Mouse (Mus musculus) stomach, embryonic 16.5 days (tissue): ENCODE measurements around the gene Arhgef1. TPM values are rescaled to one million over a fixed set of nuclear protein-coding genes. Genes with fewer than 3 reads are reported as not detected.

Experiments used
- ATAC-seq: fragments of 200-750 bp; cut with Nextera tagmentation; 2 replicates; pipeline ENCODE4 v1.8.0; 2017; ENCODE audit warnings: moderate number of reproducible peaks, moderate TSS enrichment; ENCODE audit not compliant: insufficient read depth, low FRiP score
- H3K27ac ChIP-seq: fragments of 300-500 bp; sonication (generic); 2 replicates; pipeline ENCODE4 v1.5.1; 2014; ENCODE audit warnings: low read length
- H3K27me3 ChIP-seq: fragments of 300-500 bp; sonication (generic); 2 replicates; pipeline ENCODE4 v1.6.1; 2014; ENCODE audit warnings: low read length, control low read depth, mixed read lengths; ENCODE audit not compliant: control insufficient read depth, insufficient read depth
- H3K36me3 ChIP-seq: fragments of 300-500 bp; sonication (generic); 2 replicates; pipeline ENCODE4 v1.6.1; 2014; ENCODE audit warnings: low read length; ENCODE audit not compliant: control insufficient read depth, insufficient read depth
- H3K4me1 ChIP-seq: fragments of 300-500 bp; sonication (generic); 2 replicates; pipeline ENCODE4 v1.6.1; 2014; ENCODE audit warnings: low read length, control low read depth, mixed read lengths; ENCODE audit not compliant: control insufficient read depth, insufficient read depth
- H3K4me2 ChIP-seq: fragments of 300-500 bp; sonication (generic); 2 replicates; pipeline ENCODE4 v1.6.1; 2014; ENCODE audit warnings: low read depth, low read length, mixed read lengths
- H3K4me3 ChIP-seq: fragments of 300-500 bp; sonication (generic); replicated peaks from 2 replicates; pipeline ENCODE4 v1.5.1; 2014; ENCODE audit warnings: mild to moderate bottlenecking, low read length
- H3K9ac ChIP-seq: fragments of 300-500 bp; sonication (generic); 2 replicates; pipeline ENCODE4 v1.6.1; 2014; ENCODE audit warnings: low read length
- H3K9me3 ChIP-seq: fragments of 300-500 bp; sonication (generic); replicated peaks from 2 replicates; pipeline ENCODE4 v1.6.1; 2016; ENCODE audit warnings: low read length, control low read depth; ENCODE audit not compliant: control insufficient read depth
- WGBS: fragments of 180-500 bp; shearing (Covaris S2); extraction: QIAGEN DNeasy Blood & Tissue Kit; methylation state at CpG from one replicate; pipeline ENCODE4 v1.1.7; 2014; 5-methylcytosine and 5-hydroxymethylcytosine counted together
- microRNA-seq: library from miRNA; unstranded; fragments of <30 nt; microRNA quantifications from one replicate; pipeline ENCODE4, GENCODE M21; 2016
- polyA plus RNA-seq: library from polyadenylated mRNA; unstranded; fragments of >200 nt; fragmentation: Nextera tagmentation; extraction: Ambion mirVana; gene quantifications from 2 replicates; pipeline ENCODE4 v1.2.1, GENCODE M21; 2015

Gene Arhgef1
- polyA plus RNA-seq, 1 experiment from 2014 or later, result 73.5 TPM

DNA sequence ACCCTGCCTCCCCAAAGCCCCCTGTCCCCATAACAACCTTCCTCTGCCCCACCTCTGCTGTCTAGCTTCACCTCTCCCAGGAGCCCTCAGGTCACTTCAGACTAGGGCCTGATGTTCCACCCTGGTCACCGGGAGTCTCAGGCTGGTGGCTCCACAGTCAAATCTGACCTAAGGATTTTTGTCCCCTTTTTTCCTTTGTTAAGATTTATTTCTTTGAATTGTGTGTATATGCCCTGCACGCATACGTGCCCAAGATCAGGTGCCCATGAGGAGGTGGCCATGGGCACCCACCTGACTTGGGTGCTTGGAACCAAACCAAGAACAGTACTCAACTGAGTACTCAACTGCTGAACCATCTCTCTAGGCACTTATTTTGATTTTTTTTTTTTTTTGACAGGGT lies 67.6 kb downstream of the Arhgef1 start:
- Histone ChIP-seq H3K4me1 (peaks cover 10% of the 10 kb centered on the region; the same call in 1 of the 2 replicates), H3K27me3 (no peaks in the 10 kb centered on the region), H3K9me3 (no peaks in the 10 kb centered on the region), H3K27ac (no peak overlapping the region), H3K4me3 (no peak overlapping the region), H3K9ac (no peak overlapping the region), H3K36me3 (peaks cover 8% of the 10 kb centered on the region; the same call in 1 of the 2 replicates), H3K4me2 (no peak overlapping the region)
- 97% methylated on average over 3 of the region's 3 CpGs for WGBS
- no peak for ATAC-seq

GRCm38 (mm10) chr7:24971261-24971971 lies 68.7 kb downstream of the Arhgef1 start:
- H3K4me2 ChIP-seq, result peak overlapping the region; percentile 90
- peaks cover 10% of the 10 kb centered on the region; the same call in 1 of the 2 replicates for H3K4me1 ChIP-seq
- H3K4me3 ChIP-seq, result peak overlapping the region; percentile 89
- WGBS, result 7% methylated on average over 19 of the region's 19 CpGs
- H3K36me3 ChIP-seq, result peaks cover 8% of the 10 kb centered on the region; the same call in 1 of the 2 replicates
- peak overlapping the region; percentile 89 for H3K27ac ChIP-seq
- H3K9me3 ChIP-seq, result no peaks in the 10 kb centered on the region
- H3K9ac ChIP-seq, result peak overlapping the region; percentile 92
- no peak for ATAC-seq
- H3K27me3 ChIP-seq, result no peaks in the 10 kb centered on the region

DNA sequence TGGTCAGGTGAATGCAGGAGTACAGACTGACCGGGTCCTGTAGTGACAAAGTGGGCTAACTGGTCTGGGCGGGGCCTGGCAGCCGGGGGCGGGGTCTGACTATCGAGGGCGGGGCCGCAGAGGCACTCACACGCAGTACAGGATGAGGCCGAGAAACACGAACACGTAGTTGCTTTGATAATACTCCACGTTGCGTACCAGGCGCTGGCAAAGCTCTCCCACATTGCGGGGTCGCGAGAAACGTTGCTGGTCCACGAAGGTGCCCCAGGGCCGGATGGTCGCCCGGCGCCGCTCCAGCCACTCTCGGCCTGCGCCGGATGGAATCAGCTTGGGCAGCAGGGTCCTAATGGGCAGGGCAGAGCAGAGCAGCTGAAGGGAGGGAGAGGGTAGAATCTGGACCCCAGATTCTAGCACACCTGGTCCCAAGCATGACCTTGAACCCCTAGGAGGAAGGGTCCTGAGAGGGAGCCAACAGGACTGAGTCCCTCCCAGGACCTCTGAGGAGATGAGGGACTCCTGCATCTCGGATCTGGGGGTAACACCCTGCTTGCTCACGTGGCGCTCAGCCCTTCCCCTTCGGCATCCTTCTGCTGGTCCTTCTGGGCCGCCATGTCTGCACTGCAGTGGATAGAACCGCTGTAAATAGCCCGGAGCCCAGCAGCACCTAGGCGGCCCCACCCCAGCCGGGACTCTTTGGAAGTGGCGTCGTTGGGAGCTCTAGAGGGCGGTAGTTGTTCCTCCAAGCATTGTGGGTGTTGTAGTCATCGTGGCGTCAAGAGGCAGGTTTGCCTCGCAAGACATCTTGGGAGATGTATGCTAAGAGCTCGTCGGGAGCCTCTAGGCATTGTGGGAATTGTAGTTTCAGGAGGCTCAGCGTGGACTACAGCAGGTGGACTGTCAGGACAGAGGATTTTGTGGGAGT lies 69.5 kb downstream of the Arhgef1 start, which contains the start of gene Rabac1:
Gene Rabac1 (minus strand): TSS at position 783 of the 922 bp plus-strand sequence.
- peak; percentile 94 for ATAC-seq
- peak within 1 kb of the TSS; percentile 92 for H3K9ac ChIP-seq
- under 1% methylated on average over 45 of the region's 45 CpGs for WGBS

GRCm38 (mm10) chr7:24973208-24973607 lies 70.5 kb downstream of the Arhgef1 start:
- no peak for ATAC-seq
- H3K4me3 ChIP-seq, result no peak overlapping the region

More for the DNA sequence above, 69.5 kb downstream of the Arhgef1 start, which contains the start of gene Rabac1:
- peak within 1 kb of the TSS; percentile 89 for H3K4me3 ChIP-seq
- H3K9me3 ChIP-seq, result no peaks in the 10 kb centered on the region
- peaks cover 8% of the 10 kb centered on the region; the same call in 1 of the 2 replicates for H3K36me3 ChIP-seq
- peak within 1 kb of the TSS; percentile 90 for H3K4me2 ChIP-seq
- no peaks in the 10 kb centered on the region for H3K27me3 ChIP-seq
- H3K4me1 ChIP-seq, result peaks cover 10% of the 10 kb centered on the region; the same call in 1 of the 2 replicates
- H3K27ac ChIP-seq, result peak within 1 kb of the TSS; percentile 89

GRCm38 (mm10) chr7:24973902-24974301 lies 71.2 kb downstream of the Arhgef1 start:
- ATAC-seq, result no peak
- Histone ChIP-seq H3K27ac (no peak overlapping the region), H3K36me3 (peaks cover 8% of the 10 kb centered on the region; the same call in 1 of the 2 replicates), H3K4me1 (peaks cover 10% of the 10 kb centered on the region; the same call in 1 of the 2 replicates), H3K4me3 (no peak overlapping the region), H3K27me3 (no peaks in the 10 kb centered on the region), H3K4me2 (no peak overlapping the region), H3K9ac (no peak overlapping the region), H3K9me3 (no peaks in the 10 kb centered on the region)
- 69% methylated on average over 5 of the region's 5 CpGs for WGBS

More at GRCm38 (mm10) chr7:24973208-24973607, 70.5 kb downstream of the Arhgef1 start:
- H3K9ac ChIP-seq, result no peak overlapping the region
- H3K27ac ChIP-seq, result no peak overlapping the region
- no peaks in the 10 kb centered on the region for H3K9me3 ChIP-seq
- 78% methylated on average over 4 of the region's 4 CpGs for WGBS
- peaks cover 8% of the 10 kb centered on the region; the same call in 1 of the 2 replicates for H3K36me3 ChIP-seq
- H3K4me1 ChIP-seq, result peaks cover 10% of the 10 kb centered on the region; the same call in 1 of the 2 replicates
- H3K27me3 ChIP-seq, result no peaks in the 10 kb centered on the region
- H3K4me2 ChIP-seq, result no peak overlapping the region

- no peak for ATAC-seq
- no peak overlapping the region for H3K9ac ChIP-seq
- H3K9me3 ChIP-seq, result no peaks in the 10 kb centered on the region
- peaks cover 10% of the 10 kb centered on the region; the same call in 1 of the 2 replicates for H3K4me1 ChIP-seq
- H3K4me2 ChIP-seq, result no peak overlapping the region
- H3K27ac ChIP-seq, result no peak overlapping the region
- WGBS, result 29% methylated on average over 9 of the region's 9 CpGs
- no peak overlapping the region for H3K4me3 ChIP-seq
- H3K36me3 ChIP-seq, result peaks cover 4% of the 10 kb centered on the region; the same call in 1 of the 2 replicates
- H3K27me3 ChIP-seq, result no peaks in the 10 kb centered on the region
Observed at GRCm38 (mm10) chr7:24974893-24975595, 72.3 kb downstream of the Arhgef1 start.

Small RNA genes within 50 kb of the gene (microRNA-seq; reads per million reads assigned to microRNA genes)
- 1.2 reads per million for gene Mir7046

Other genes starting within 250 kb of the Arhgef1 start
- gene Tex101, start 226.2 kb upstream of the Arhgef1 start, polyA plus RNA-seq, result not detected in 2 replicates
- not detected in 2 replicates for gene BC049730, start 193.7 kb upstream of the Arhgef1 start, polyA plus RNA-seq
- gene Gm4763, start 176.0 kb upstream of the Arhgef1 start, polyA plus RNA-seq, result not detected in 2 replicates
- gene Cd177, start 142.6 kb upstream of the Arhgef1 start, polyA plus RNA-seq, result 5.2 and 6.8 TPM in 2 replicates
- 1.2 and 1.4 TPM in 2 replicates for gene Ceacam10, start 125.7 kb upstream of the Arhgef1 start, polyA plus RNA-seq
- gene Gm9844, start 40.7 kb upstream of the Arhgef1 start, polyA plus RNA-seq, result 11.4 and 20.6 TPM in 2 replicates
- gene Lypd4, start 33.0 kb upstream of the Arhgef1 start, polyA plus RNA-seq, result not detected in 2 replicates
- not detected in 2 replicates for gene Dmrtc2, start 32.9 kb upstream of the Arhgef1 start, polyA plus RNA-seq
- 2,107 and 2,375 TPM in 2 replicates for gene Rps19, start 18.5 kb upstream of the Arhgef1 start, polyA plus RNA-seq
- gene Cd79a, start 5.5 kb upstream of the Arhgef1 start, polyA plus RNA-seq, result 2.0 and 2.3 TPM in 2 replicates
- gene Gm4881, start 41.6 kb downstream of the Arhgef1 start, polyA plus RNA-seq, result not detected in 2 replicates
- gene Rabac1, start 69.8 kb downstream of the Arhgef1 start, polyA plus RNA-seq, result 186 and 227 TPM in 2 replicates
- 3.5 and 3.9 TPM in 2 replicates for gene Atp1a3, start 103.0 kb downstream of the Arhgef1 start, polyA plus RNA-seq
- 3.6 and 4.0 TPM in 2 replicates for gene Grik5, start 169.4 kb downstream of the Arhgef1 start, polyA plus RNA-seq
- 23.1 and 25.2 TPM in 2 replicates for gene Zfp574, start 169.7 kb downstream of the Arhgef1 start, polyA plus RNA-seq